Comparison of ENCODE assay signal across 13 mouse cellular contexts in genomic region chr10:119052441-119053041, GRCm38 (mm10).
DNase-seq lines count a peak whose midpoint lies in the region; ATAC-seq and TF ChIP-seq lines count a peak whose summit lies in the region.
"Had no signal": no experiment of that assay in that cellular context is flagged by ENCODE, and none has a peak within 500 bp of the region (broad histone marks: within the 10 kb centered on the region; RNA-seq: fewer than 3 reads in every experiment).

No protein-coding gene starts in this region.

- intact Hi-C loops in gastrocnemius, adult 2 months (cut with DNase I), result no loop called here

- H3K9ac ChIP-seq in kidney, embryonic 15.5 days, result no peak overlapping the region
- H3K9ac ChIP-seq in kidney, embryonic 14.5 days (ENCODE audit: low read depth, low read length), result no peak overlapping the region
- H3K9ac ChIP-seq in midbrain, embryonic 11.5 days (ENCODE audit: low read length), result no peak overlapping the region
- H3K9ac ChIP-seq in midbrain, embryonic 15.5 days, result no peak overlapping the region

- H3K27me3 ChIP-seq in kidney, embryonic 15.5 days, result no peaks in the 10 kb centered on the region
- H3K27me3 ChIP-seq in kidney, embryonic 14.5 days (ENCODE audit: control insufficient read depth, insufficient read depth, low read length), result no peaks in the 10 kb centered on the region
- no peaks in the 10 kb centered on the region for H3K27me3 ChIP-seq in midbrain, embryonic 11.5 days (ENCODE audit: control insufficient read depth, insufficient read depth, low read length)
- H3K27me3 ChIP-seq in midbrain, embryonic 15.5 days (replicated peaks), result no peaks in the 10 kb centered on the region
- H3K27me3 ChIP-seq in cerebellum, adult 2 months (ENCODE audit: control insufficient read depth, insufficient read depth, low read length), result no peaks in the 10 kb centered on the region; the same call in 1 of the 2 replicates

- peak; percentile 11; the same call in 1 of the 2 replicates for TF ChIP-seq CTCF in gastrocnemius, adult 2 months (IDR thresholded peaks at IDR 0.05)
- TF ChIP-seq CTCF in cerebellum, adult 2 months (IDR thresholded peaks at IDR 0.05; ENCODE audit: borderline replicate concordance, insufficient read depth, low read depth, low read length), result no peak

- no peaks in the 10 kb centered on the region for H3K36me3 ChIP-seq in kidney, embryonic 15.5 days
- H3K36me3 ChIP-seq in kidney, embryonic 14.5 days (ENCODE audit: control insufficient read depth, insufficient read depth, low read length), result no peaks in the 10 kb centered on the region
- no peaks in the 10 kb centered on the region for H3K36me3 ChIP-seq in midbrain, embryonic 11.5 days (ENCODE audit: control insufficient read depth, insufficient read depth, low read length)
- H3K36me3 ChIP-seq in midbrain, embryonic 15.5 days (replicated peaks), result no peaks in the 10 kb centered on the region

- TF ChIP-seq POLR2A in cerebellum, adult 2 months (IDR thresholded peaks at IDR 0.05; ENCODE audit: borderline replicate concordance, insufficient read depth, low read length), result no peak

- 71% methylated on average over 1 of the region's 1 CpGs for WGBS in kidney, embryonic 15.5 days
- 65% methylated on average over 1 of the region's 1 CpGs for WGBS in kidney, embryonic 14.5 days
- 65% methylated on average over 1 of the region's 1 CpGs for WGBS in midbrain, embryonic 11.5 days
- 77% methylated on average over 1 of the region's 1 CpGs for WGBS in midbrain, embryonic 15.5 days
- WGBS in cerebellum, adult 2 months, result 79% methylated on average over 1 of the region's 1 CpGs

- no peak overlapping the region for H3K4me3 ChIP-seq in gastrocnemius, adult 2 months
- no peak overlapping the region for H3K4me3 ChIP-seq in kidney, embryonic 15.5 days (replicated peaks)
- no peak overlapping the region for H3K4me3 ChIP-seq in kidney, embryonic 14.5 days (ENCODE audit: low read length)
- H3K4me3 ChIP-seq in midbrain, embryonic 11.5 days (ENCODE audit: low read depth, low read length), result no peak overlapping the region
- H3K4me3 ChIP-seq in midbrain, embryonic 15.5 days, result no peak overlapping the region
- H3K4me3 ChIP-seq in cerebellum, adult 2 months (replicated peaks; ENCODE audit: insufficient read depth, low read depth, low read length), result no peak overlapping the region

- H3K4me1 ChIP-seq in kidney, embryonic 15.5 days, result peaks cover 36% of the 10 kb centered on the region
- no peaks in the 10 kb centered on the region for H3K4me1 ChIP-seq in kidney, embryonic 14.5 days (ENCODE audit: control insufficient read depth, insufficient read depth, low read length)
- no peaks in the 10 kb centered on the region for H3K4me1 ChIP-seq in midbrain, embryonic 11.5 days (ENCODE audit: control insufficient read depth, insufficient read depth, low read length)
- H3K4me1 ChIP-seq in midbrain, embryonic 15.5 days, result 0 out of 2 replicates have a peak, but pooled peaks cover 3% of the 10 kb centered on the region
- H3K4me1 ChIP-seq in cerebellum, adult 2 months (ENCODE audit: control insufficient read depth, insufficient read depth, low read length), result no peaks in the 10 kb centered on the region

- ATAC-seq in kidney, embryonic 15.5 days (replicated peaks; ENCODE audit: low FRiP score), result no peak
- ATAC-seq in kidney, embryonic 14.5 days (ENCODE audit: low FRiP score, low TSS enrichment), result no peak
- no peak for ATAC-seq in midbrain, embryonic 11.5 days (ENCODE audit: low FRiP score)
- ATAC-seq in midbrain, embryonic 15.5 days (replicated peaks), result no peak
- ATAC-seq: activated CD4-positive, CD25-positive, alpha-beta regulatory T cell, adult 4 months had no signal

- no peaks in the 10 kb centered on the region for H3K9me3 ChIP-seq in kidney, embryonic 15.5 days (replicated peaks)
- H3K9me3 ChIP-seq in kidney, embryonic 14.5 days (ENCODE audit: control insufficient read depth, low read length), result no peaks in the 10 kb centered on the region
- no peaks in the 10 kb centered on the region for H3K9me3 ChIP-seq in midbrain, embryonic 11.5 days (ENCODE audit: control insufficient read depth, low read length)
- no peaks in the 10 kb centered on the region for H3K9me3 ChIP-seq in midbrain, embryonic 15.5 days

- no peak for DNase-seq in gastrocnemius, adult 2 months
- no peak for DNase-seq in gastrocnemius, postnatal 25 days
- DNase-seq in midbrain, embryonic 11.5 days (ENCODE audit: low spot score, missing footprints), result peak; percentile 87
- no peak for DNase-seq in cerebellum, adult 2 months
- no peak for DNase-seq in adrenal gland, adult 18-20 months (ENCODE audit: low spot score in 2 of 2)
- DNase-seq: cerebellum, postnatal 10 days; kidney, adult 8-10 months; layer of hippocampus, postnatal 36 days; thymus, adult 18-20 months had no signal

- H3K4me2 ChIP-seq in kidney, embryonic 15.5 days, result no peak overlapping the region
- H3K4me2 ChIP-seq in kidney, embryonic 14.5 days (replicated peaks; ENCODE audit: low read depth, low read length), result no peak overlapping the region
- H3K4me2 ChIP-seq in midbrain, embryonic 11.5 days, result no peak overlapping the region
- no peak overlapping the region for H3K4me2 ChIP-seq in midbrain, embryonic 15.5 days

- peak overlapping the region; percentile 38; the same call in 1 of the 2 replicates for H3K27ac ChIP-seq in gastrocnemius, adult 2 months
- H3K27ac ChIP-seq in kidney, embryonic 15.5 days, result peak overlapping the region; percentile 32; the same call in 1 of the 2 replicates
- no peak overlapping the region for H3K27ac ChIP-seq in kidney, embryonic 14.5 days (ENCODE audit: low read depth, low read length)
- H3K27ac ChIP-seq in midbrain, embryonic 11.5 days (ENCODE audit: low read depth, low read length), result no peak overlapping the region
- no peak overlapping the region for H3K27ac ChIP-seq in midbrain, embryonic 15.5 days
- H3K27ac ChIP-seq in cerebellum, adult 2 months (ENCODE audit: insufficient read depth, low read length), result no peak overlapping the region

Comparison
In these comparisons a context has a peak if more than half of its experiments do, and no peak if none do; other contexts are left out.
1. H3K27ac ChIP-seq: peak in gastrocnemius, adult 2 months (single experiment) and kidney, embryonic 15.5 days (single experiment); none in kidney, embryonic 14.5 days (single experiment), midbrain, embryonic 11.5 days (single experiment), midbrain, embryonic 15.5 days (single experiment) and cerebellum, adult 2 months (single experiment).